Mouse (Mus musculus) olfactory bulb, adult 2 months (tissue): ENCODE data around the gene Kazn.

ENCODE experiments used
- CTCF ChIP-seq: fragments of 200-500 bp; IDR thresholded peaks from 2 replicates; pipeline ENCODE4 v1.5.1; 2012; ENCODE audit warnings: low read depth, mild to moderate bottlenecking, low read length, moderate library complexity; ENCODE audit not compliant: insufficient read depth
- POLR2A ChIP-seq: fragments of 200-500 bp; IDR thresholded peaks from 2 replicates; pipeline ENCODE4 v1.6.1; 2012; ENCODE audit warnings: mild to moderate bottlenecking, low read depth, low read length, moderate library complexity; ENCODE audit not compliant: insufficient read depth

GRCm38 (mm10) chr4:142209884-142210283 lies 29.3 kb downstream of the Kazn start:
- TF ChIP-seq CTCF: no peak
- TF ChIP-seq POLR2A: no peak
